Mouse (Mus musculus) midbrain, embryonic 14.5 days (tissue): Measurements from ENCODE around the gene B3gnt6. TPM values are rescaled to one million over a fixed set of nuclear protein-coding genes. Genes with fewer than 3 reads are reported as not detected.
A peak's percentile ranks its signal among the peaks of the same experiment; 100 is the strongest.

Experiments used
- ATAC-seq: fragments of 200-750 bp; cut with Nextera tagmentation; 2 replicates; pipeline ENCODE4 v1.8.0; 2017; ENCODE audit warnings: moderate number of reproducible peaks, moderate library complexity; ENCODE audit not compliant: low FRiP score, low TSS enrichment
- DNase-seq: peaks from one replicate; pipeline ENCODE4 v3.0.0-alpha.2; 2015
- H3K27ac ChIP-seq: fragments of 300-500 bp; sonication (generic); replicated peaks from 2 replicates; pipeline ENCODE4 v1.5.1; 2014; ENCODE audit warnings: mild to moderate bottlenecking, low read depth, low read length, moderate library complexity
- H3K27me3 ChIP-seq: fragments of 300-500 bp; sonication (generic); 2 replicates; pipeline ENCODE4 v1.6.1; 2014; ENCODE audit warnings: low read length, control low read depth, mixed read lengths; ENCODE audit not compliant: control insufficient read depth, insufficient read depth
- H3K36me3 ChIP-seq: fragments of 300-500 bp; sonication (generic); 2 replicates; pipeline ENCODE4 v1.6.1; 2014; ENCODE audit warnings: low read length, control low read depth; ENCODE audit not compliant: control insufficient read depth, insufficient read depth
- H3K4me1 ChIP-seq: fragments of 300-500 bp; sonication (generic); 2 replicates; pipeline ENCODE4 v1.6.1; 2014; ENCODE audit warnings: mild to moderate bottlenecking, antibody characterized with exemption, low read length, control low read depth; ENCODE audit not compliant: control insufficient read depth, insufficient read depth
- H3K4me2 ChIP-seq: fragments of 300-500 bp; sonication (generic); 2 replicates; pipeline ENCODE4 v1.6.1; 2014; ENCODE audit warnings: mild to moderate bottlenecking, low read length, moderate library complexity
- H3K4me3 ChIP-seq: fragments of 300-500 bp; sonication (generic); replicated peaks from 2 replicates; pipeline ENCODE4 v1.5.1; 2014; ENCODE audit warnings: low read depth, low read length
- H3K9ac ChIP-seq: fragments of 300-500 bp; sonication (generic); replicated peaks from 2 replicates; pipeline ENCODE4 v1.6.1; 2014; ENCODE audit warnings: mild to moderate bottlenecking, low read length, moderate library complexity
- H3K9me3 ChIP-seq: fragments of 300-500 bp; sonication (generic); 2 replicates; pipeline ENCODE4 v1.6.1; 2016; ENCODE audit warnings: low read length, control low read depth, mixed read lengths; ENCODE audit not compliant: control insufficient read depth
- WGBS: fragments of 180-500 bp; shearing (Covaris S2); extraction: QIAGEN DNeasy Blood & Tissue Kit; methylation state at CpG from one replicate; pipeline ENCODE4 v1.1.7; 2014; 5-methylcytosine and 5-hydroxymethylcytosine counted together
- polyA plus RNA-seq: library from polyadenylated mRNA; unstranded; fragments of >200 nt; fragmentation: Nextera tagmentation; extraction: Ambion mirVana; gene quantifications from 2 replicates; pipeline ENCODE4 v1.2.1, GENCODE M21; 2014

B3gnt6 gene
- polyA plus RNA-seq, 1 experiment from 2014 or later: 0.12 TPM

GRCm38 (mm10) chr7:98160041-98160740 lies 39.1 kb downstream of the B3gnt6 start:
- ATAC-seq: no peak
- H3K9me3 ChIP-seq: no peaks in the 10 kb centered on the region
- no peak overlapping the region for H3K4me3 ChIP-seq
- H3K27ac ChIP-seq: no peak overlapping the region
- 66% methylated on average over 8 of the region's 8 CpGs for WGBS
- H3K36me3 ChIP-seq: no peaks in the 10 kb centered on the region
- H3K4me2 ChIP-seq: no peak overlapping the region
- peaks cover 15% of the 10 kb centered on the region for H3K4me1 ChIP-seq
- no peaks in the 10 kb centered on the region for H3K27me3 ChIP-seq
- no peak for DNase-seq
- H3K9ac ChIP-seq: no peak overlapping the region

DNA sequence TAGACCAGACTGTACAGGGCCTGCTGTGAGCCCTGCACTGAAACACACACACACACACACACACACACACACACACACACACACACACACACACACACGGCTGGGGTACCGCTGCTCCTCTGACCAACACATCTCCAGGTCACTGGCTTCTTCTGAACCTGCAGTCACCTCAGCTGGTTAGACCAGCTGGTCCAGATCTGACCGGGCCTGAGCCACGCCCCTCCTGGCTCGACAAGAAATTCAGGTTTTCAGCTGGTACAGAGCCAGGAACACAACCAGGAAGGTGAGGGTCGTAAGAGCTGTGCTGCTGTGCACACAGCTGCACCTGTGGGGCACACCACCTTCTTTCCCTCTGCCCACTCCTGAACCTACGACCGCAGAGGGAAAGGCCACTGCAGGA lies 40.8 kb downstream of the B3gnt6 start:
- WGBS: 59% methylated on average over 8 of the region's 8 CpGs

GRCm38 (mm10) chr7:98157636-98158332 lies 41.5 kb downstream of the B3gnt6 start:
- DNase-seq (no peak), ATAC-seq (no peak)
- no peak overlapping the region for H3K4me2 ChIP-seq
- H3K4me1 ChIP-seq: peaks cover 12% of the 10 kb centered on the region
- H3K9ac ChIP-seq: no peak overlapping the region
- no peak overlapping the region for H3K27ac ChIP-seq
- no peaks in the 10 kb centered on the region for H3K27me3 ChIP-seq
- no peaks in the 10 kb centered on the region for H3K36me3 ChIP-seq
- WGBS: 52% methylated on average over 5 of the region's 5 CpGs
- H3K4me3 ChIP-seq: no peak overlapping the region
- H3K9me3 ChIP-seq: no peaks in the 10 kb centered on the region

More for the DNA sequence above, 40.8 kb downstream of the B3gnt6 start:
- H3K4me2 ChIP-seq: no peak overlapping the region
- H3K4me1 ChIP-seq: peaks cover 12% of the 10 kb centered on the region
- ATAC-seq (no peak), DNase-seq (no peak)
- H3K4me3 ChIP-seq: no peak overlapping the region
- H3K27me3 ChIP-seq: no peaks in the 10 kb centered on the region
- H3K27ac ChIP-seq: no peak overlapping the region
- H3K9me3 ChIP-seq: no peaks in the 10 kb centered on the region
- H3K9ac ChIP-seq: no peak overlapping the region
- no peaks in the 10 kb centered on the region for H3K36me3 ChIP-seq

DNA sequence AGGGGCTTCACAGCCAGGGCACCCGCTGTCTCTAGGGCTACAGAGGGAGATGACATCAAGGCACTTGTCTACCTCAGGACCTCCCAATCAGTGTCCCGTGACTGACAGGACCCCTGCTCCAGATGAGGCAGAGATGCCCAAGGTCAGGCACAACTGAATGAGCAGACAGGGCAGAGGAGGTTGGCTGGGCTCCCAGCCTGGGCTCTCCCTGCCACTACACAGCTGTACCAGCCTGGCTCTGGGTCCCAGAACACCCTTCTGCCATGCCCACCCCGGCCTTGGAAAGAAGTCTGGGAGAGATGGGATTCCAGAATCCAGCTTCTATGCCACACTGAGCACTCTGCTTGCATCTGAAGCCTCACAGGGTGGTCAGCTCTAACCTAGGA lies 43.0 kb downstream of the B3gnt6 start:
- no peak for ATAC-seq
- Histone ChIP-seq H3K36me3 (no peaks in the 10 kb centered on the region), H3K4me3 (no peak overlapping the region), H3K27me3 (no peaks in the 10 kb centered on the region), H3K4me1 (peaks cover 12% of the 10 kb centered on the region), H3K9me3 (no peaks in the 10 kb centered on the region), H3K9ac (no peak overlapping the region), H3K27ac (no peak overlapping the region), H3K4me2 (no peak overlapping the region)
- WGBS: 51% methylated on average over 3 of the region's 3 CpGs
- no peak for DNase-seq

- H3K27ac ChIP-seq: no peak overlapping the region
- H3K27me3 ChIP-seq: no peaks in the 10 kb centered on the region
- DNase-seq (peak; percentile 86), ATAC-seq (no peak; the same call in 1 of the 2 replicates)
- H3K4me3 ChIP-seq: no peak overlapping the region
- H3K36me3 ChIP-seq: no peaks in the 10 kb centered on the region
- no peak overlapping the region for H3K4me2 ChIP-seq
- H3K9me3 ChIP-seq: no peaks in the 10 kb centered on the region
- 32% methylated on average over 7 of the region's 8 CpGs for WGBS
- 0 out of 2 replicates have a peak overlapping the region, but pooled peaks have one; percentile 16 for H3K9ac ChIP-seq
- H3K4me1 ChIP-seq: peaks cover 12% of the 10 kb centered on the region
These were observed 43.6 kb downstream of the B3gnt6 start for GRCm38 (mm10) chr7:98155546-98156279.

DNA sequence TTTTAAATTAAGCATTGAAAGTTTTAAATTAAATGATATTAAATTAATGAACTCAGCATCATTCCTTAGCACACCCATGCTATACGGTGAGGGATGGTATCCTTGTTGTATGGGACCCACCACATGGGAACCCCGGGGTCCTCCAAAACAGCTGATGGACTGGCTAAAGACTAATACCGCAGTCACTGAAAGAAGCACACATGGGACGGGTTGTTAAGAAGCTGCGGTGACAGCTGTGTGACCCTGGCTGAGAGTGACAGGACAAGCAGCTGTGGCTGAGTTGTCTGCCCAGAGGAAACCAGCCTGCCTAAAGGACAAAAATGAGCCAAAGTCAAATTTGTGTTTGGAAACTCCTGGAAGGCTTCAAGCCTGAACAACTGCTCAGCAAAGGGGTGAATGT lies 45.4 kb downstream of the B3gnt6 start:
- ATAC-seq (no peak), DNase-seq (no peak)
- Histone ChIP-seq H3K4me1 (peaks cover 21% of the 10 kb centered on the region), H3K27ac (no peak overlapping the region), H3K9me3 (no peaks in the 10 kb centered on the region), H3K36me3 (no peaks in the 10 kb centered on the region), H3K27me3 (no peaks in the 10 kb centered on the region), H3K4me2 (no peak overlapping the region), H3K9ac (no peak overlapping the region), H3K4me3 (no peak overlapping the region)
- 78% methylated on average over 5 of the region's 5 CpGs for WGBS

DNA sequence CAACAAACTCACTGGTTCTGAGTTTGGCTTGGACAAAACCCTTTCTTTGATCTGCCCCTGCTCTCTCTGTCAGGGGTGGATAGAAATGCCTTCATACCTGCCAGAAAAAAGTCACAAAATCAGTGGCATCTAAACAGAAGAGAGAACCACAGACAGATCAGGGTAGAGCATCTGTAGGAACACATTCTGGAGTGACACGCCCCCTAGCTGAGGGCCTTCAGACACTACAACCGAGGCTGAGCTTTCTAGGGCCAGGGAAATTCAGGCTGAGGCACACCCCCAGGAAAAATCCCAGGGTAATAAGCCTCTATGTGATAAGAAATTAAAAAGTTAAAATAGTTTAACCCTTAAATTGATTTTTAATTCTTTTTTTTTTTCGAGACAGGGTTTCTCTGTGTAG lies 45.9 kb downstream of the B3gnt6 start:
- Histone ChIP-seq H3K27ac (no peak overlapping the region), H3K36me3 (no peaks in the 10 kb centered on the region), H3K27me3 (no peaks in the 10 kb centered on the region), H3K9me3 (no peaks in the 10 kb centered on the region), H3K9ac (no peak overlapping the region), H3K4me1 (peaks cover 21% of the 10 kb centered on the region), H3K4me3 (no peak overlapping the region), H3K4me2 (no peak overlapping the region)
- WGBS: 42% methylated on average over 3 of the region's 3 CpGs
- DNase-seq (no peak), ATAC-seq (no peak)

DNA sequence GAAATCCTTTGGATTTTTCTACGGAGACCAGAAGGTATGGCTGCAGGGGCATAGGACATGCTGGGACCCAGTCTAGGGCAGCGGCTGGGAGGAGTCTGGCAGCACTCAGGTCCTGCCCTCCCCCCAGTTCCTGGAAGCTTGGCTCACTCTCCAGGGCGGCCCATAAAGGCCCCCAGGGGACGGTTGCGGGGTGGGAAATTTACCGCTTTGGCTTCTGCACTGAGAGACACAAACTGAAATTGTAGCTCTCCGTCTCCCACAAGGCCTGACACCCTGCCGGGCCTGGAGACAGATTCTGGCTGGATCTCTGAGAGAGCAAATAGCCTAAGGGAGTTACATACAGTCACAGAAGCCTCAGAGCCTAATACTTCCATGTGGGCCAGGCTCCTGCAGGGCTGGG lies 46.9 kb downstream of the B3gnt6 start:
- Histone ChIP-seq H3K4me2 (no peak overlapping the region), H3K4me3 (no peak overlapping the region), H3K9ac (no peak overlapping the region), H3K27me3 (no peaks in the 10 kb centered on the region), H3K9me3 (no peaks in the 10 kb centered on the region), H3K36me3 (no peaks in the 10 kb centered on the region), H3K4me1 (peaks cover 14% of the 10 kb centered on the region), H3K27ac (no peak overlapping the region)
- DNase-seq: no peak
- no peak for ATAC-seq
- WGBS: 71% methylated on average over 8 of the region's 8 CpGs
